Mouse (Mus musculus) heart, embryonic 16.5 days (tissue): ENCODE results near the gene Pgap1. TPM values are rescaled to one million over a fixed set of nuclear protein-coding genes. Genes with fewer than 3 reads are reported as not detected.
A peak's percentile ranks its signal among the peaks of the same experiment; 100 is the strongest.

Source experiments
- ATAC-seq: fragments of 200-750 bp; cut with Nextera tagmentation; replicated peaks from 2 replicates; pipeline ENCODE4 v1.8.0; 2017; ENCODE audit warnings: moderate number of reproducible peaks; ENCODE audit not compliant: insufficient read depth, low FRiP score; ENCODE audit errors: extremely low read depth
- H3K27ac ChIP-seq: fragments of 300-500 bp; sonication (generic); 2 replicates; pipeline ENCODE4 v1.5.1; 2014; ENCODE audit warnings: mild to moderate bottlenecking, low read length, control low read depth, moderate library complexity
- H3K27me3 ChIP-seq: fragments of 300-500 bp; sonication (generic); 2 replicates; pipeline ENCODE4 v1.6.1; 2014; ENCODE audit warnings: low read length, mixed read lengths; ENCODE audit not compliant: control insufficient read depth, insufficient read depth
- H3K36me3 ChIP-seq: fragments of 300-500 bp; sonication (generic); 2 replicates; pipeline ENCODE4 v1.6.1; 2014; ENCODE audit not compliant: control insufficient read depth, insufficient read depth
- H3K4me1 ChIP-seq: fragments of 300-500 bp; sonication (generic); 2 replicates; pipeline ENCODE4 v1.6.1; 2014; ENCODE audit warnings: low read length, mixed read lengths; ENCODE audit not compliant: control insufficient read depth, insufficient read depth
- H3K4me2 ChIP-seq: fragments of 300-500 bp; sonication (generic); 2 replicates; pipeline ENCODE4 v1.6.1; 2014; ENCODE audit warnings: low read depth, mild to moderate bottlenecking, control low read depth, low read length
- H3K4me3 ChIP-seq: fragments of 300-500 bp; sonication (generic); 2 replicates; pipeline ENCODE4 v1.5.1; 2014; ENCODE audit warnings: mild to moderate bottlenecking, control low read depth, low read length
- H3K9ac ChIP-seq: fragments of 300-500 bp; sonication (generic); 2 replicates; pipeline ENCODE4 v1.6.1; 2014; ENCODE audit warnings: low read length, control low read depth
- H3K9me3 ChIP-seq: fragments of 300-500 bp; sonication (generic); replicated peaks from 2 replicates; pipeline ENCODE4 v1.6.1; 2016; ENCODE audit warnings: low read length; ENCODE audit not compliant: control insufficient read depth
- WGBS: fragments of 180-500 bp; shearing (Covaris S2); extraction: QIAGEN DNeasy Blood & Tissue Kit; methylation state at CpG from one replicate; pipeline ENCODE4 v1.1.7; 2014; 5-methylcytosine and 5-hydroxymethylcytosine counted together
- polyA plus RNA-seq: library from polyadenylated mRNA; unstranded; fragments of >200 nt; fragmentation: Nextera tagmentation; extraction: Ambion mirVana; gene quantifications from 2 replicates; pipeline ENCODE4 v1.2.1, GENCODE M21; 2015

Gene Pgap1
- polyA plus RNA-seq, 1 experiment from 2014 or later: 2.7 TPM

GRCm38 (mm10) chr1:54585278-54585846, 27.9 kb upstream of the Pgap1 start:
- Histone ChIP-seq H3K4me3 (no peak overlapping the region), H3K9me3 (no peaks in the 10 kb centered on the region), H3K4me1 (no peaks in the 10 kb centered on the region), H3K4me2 (no peak overlapping the region), H3K9ac (no peak overlapping the region), H3K36me3 (no peaks in the 10 kb centered on the region), H3K27ac (no peak overlapping the region), H3K27me3 (no peaks in the 10 kb centered on the region)
- no peak for ATAC-seq
- WGBS: 50% methylated on average over 9 of the region's 9 CpGs

DNA sequence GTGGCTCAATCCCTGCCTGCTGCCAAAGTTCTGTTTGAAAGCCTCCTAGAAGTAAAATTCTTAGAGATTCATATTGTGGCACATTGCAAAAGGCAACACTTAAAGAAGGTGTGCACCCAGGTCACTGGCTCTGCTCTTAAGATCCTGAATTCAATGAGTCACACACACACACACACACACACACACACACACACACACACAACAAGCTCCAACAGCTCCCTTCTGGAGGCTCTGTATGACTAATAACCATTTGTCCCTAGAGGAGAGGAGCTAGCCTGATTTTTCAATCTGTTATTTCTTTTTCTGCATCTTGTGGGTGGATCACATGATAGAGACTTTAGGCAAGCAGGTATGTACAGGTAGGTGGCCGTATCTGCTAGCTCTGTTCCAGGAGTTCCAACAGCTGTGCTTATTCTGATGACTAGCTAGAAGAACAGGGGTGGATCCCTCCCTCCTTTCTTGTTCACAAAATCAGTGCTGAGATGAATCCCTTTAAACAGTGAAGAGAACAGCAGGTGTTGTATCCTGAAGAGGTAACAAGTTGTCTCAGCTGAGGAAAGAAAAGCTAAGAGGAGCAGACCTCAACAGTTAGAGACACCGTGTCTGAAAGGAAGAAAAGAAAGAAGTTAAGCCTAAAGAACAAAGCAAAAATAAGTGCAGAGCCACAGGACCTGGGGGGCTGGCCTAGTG, 27.2 kb upstream of the Pgap1 start:
- no peak overlapping the region for H3K4me3 ChIP-seq

GRCm38 (mm10) chr1:54578358-54579184, 21.1 kb upstream of the Pgap1 start:
- Histone ChIP-seq H3K4me3 (no peak overlapping the region), H3K9me3 (no peaks in the 10 kb centered on the region), H3K27me3 (no peaks in the 10 kb centered on the region), H3K27ac (no peak overlapping the region), H3K9ac (no peak overlapping the region), H3K36me3 (no peaks in the 10 kb centered on the region), H3K4me1 (no peaks in the 10 kb centered on the region), H3K4me2 (no peak overlapping the region)
- ATAC-seq: no peak
- 65% methylated on average over 8 of the region's 8 CpGs for WGBS

More for the DNA sequence above, 27.2 kb upstream of the Pgap1 start:
- no peaks in the 10 kb centered on the region for H3K27me3 ChIP-seq
- 55% methylated on average over 2 of the region's 2 CpGs for WGBS
- no peaks in the 10 kb centered on the region for H3K9me3 ChIP-seq
- H3K9ac ChIP-seq: no peak overlapping the region
- H3K4me1 ChIP-seq: no peaks in the 10 kb centered on the region
- ATAC-seq: no peak
- no peaks in the 10 kb centered on the region for H3K36me3 ChIP-seq
- H3K4me2 ChIP-seq: no peak overlapping the region
- no peak overlapping the region for H3K27ac ChIP-seq

GRCm38 (mm10) chr1:54569102-54569501, 11.6 kb upstream of the Pgap1 start:
- Histone ChIP-seq H3K4me3 (no peak overlapping the region), H3K27me3 (no peaks in the 10 kb centered on the region), H3K9me3 (no peaks in the 10 kb centered on the region), H3K9ac (no peak overlapping the region), H3K4me2 (no peak overlapping the region), H3K4me1 (no peaks in the 10 kb centered on the region), H3K36me3 (no peaks in the 10 kb centered on the region), H3K27ac (no peak overlapping the region)
- ATAC-seq: no peak
- 61% methylated on average over 2 of the region's 2 CpGs for WGBS

GRCm38 (mm10) chr1:54563923-54564322, 6.4 kb upstream of the Pgap1 start:
- no peaks in the 10 kb centered on the region for H3K36me3 ChIP-seq
- H3K4me3 ChIP-seq: no peak overlapping the region
- no peak overlapping the region for H3K9ac ChIP-seq
- no peaks in the 10 kb centered on the region for H3K27me3 ChIP-seq
- H3K4me1 ChIP-seq: no peaks in the 10 kb centered on the region
- 84% methylated on average over 6 of the region's 6 CpGs for WGBS
- ATAC-seq: no peak
- no peaks in the 10 kb centered on the region for H3K9me3 ChIP-seq
- H3K4me2 ChIP-seq: no peak overlapping the region
- no peak overlapping the region for H3K27ac ChIP-seq

DNA sequence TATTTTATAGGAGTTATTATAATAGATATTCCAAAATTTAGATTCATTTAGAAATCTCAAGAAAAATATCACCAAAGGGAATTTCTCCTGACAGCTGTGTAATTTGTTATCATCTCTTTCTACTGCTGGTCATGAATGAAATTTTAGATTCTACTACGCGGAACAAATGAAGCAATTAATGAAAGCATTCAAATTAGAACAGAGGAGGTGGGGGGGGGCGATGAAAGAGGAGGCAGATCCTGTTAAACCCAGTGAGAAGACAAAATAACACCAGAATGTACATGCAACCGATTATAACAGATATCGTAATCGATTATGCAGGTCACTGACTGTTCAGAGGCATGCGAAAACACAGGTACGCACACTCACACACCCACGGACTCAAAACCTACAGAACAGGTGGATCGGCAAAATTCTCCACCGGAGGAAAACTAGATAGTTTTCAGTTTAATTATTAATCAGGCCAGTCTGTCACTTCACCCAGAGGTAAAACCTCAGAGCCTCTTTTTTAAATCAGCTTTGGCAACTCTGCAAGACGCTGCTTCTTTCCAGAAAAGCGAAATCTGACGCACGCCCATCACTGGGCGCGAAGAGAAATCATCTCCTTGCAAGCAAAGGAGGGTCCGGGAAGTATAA, 780 bp downstream of the Pgap1 start:
- peak overlapping the region; percentile 99 for H3K4me2 ChIP-seq
- H3K4me1 ChIP-seq: no peaks in the 10 kb centered on the region
- whole genome bisulfite sequencing: 6% methylated on average over 18 of the region's 18 CpGs
- no peaks in the 10 kb centered on the region for H3K27me3 ChIP-seq
- ATAC-seq: no peak
- peak overlapping the region; percentile 76 for H3K27ac ChIP-seq
- H3K9ac ChIP-seq: peak overlapping the region; percentile 86
- H3K9me3 ChIP-seq: no peaks in the 10 kb centered on the region
- no peaks in the 10 kb centered on the region for H3K36me3 ChIP-seq
- H3K4me3 ChIP-seq: peak overlapping the region; percentile 82

DNA sequence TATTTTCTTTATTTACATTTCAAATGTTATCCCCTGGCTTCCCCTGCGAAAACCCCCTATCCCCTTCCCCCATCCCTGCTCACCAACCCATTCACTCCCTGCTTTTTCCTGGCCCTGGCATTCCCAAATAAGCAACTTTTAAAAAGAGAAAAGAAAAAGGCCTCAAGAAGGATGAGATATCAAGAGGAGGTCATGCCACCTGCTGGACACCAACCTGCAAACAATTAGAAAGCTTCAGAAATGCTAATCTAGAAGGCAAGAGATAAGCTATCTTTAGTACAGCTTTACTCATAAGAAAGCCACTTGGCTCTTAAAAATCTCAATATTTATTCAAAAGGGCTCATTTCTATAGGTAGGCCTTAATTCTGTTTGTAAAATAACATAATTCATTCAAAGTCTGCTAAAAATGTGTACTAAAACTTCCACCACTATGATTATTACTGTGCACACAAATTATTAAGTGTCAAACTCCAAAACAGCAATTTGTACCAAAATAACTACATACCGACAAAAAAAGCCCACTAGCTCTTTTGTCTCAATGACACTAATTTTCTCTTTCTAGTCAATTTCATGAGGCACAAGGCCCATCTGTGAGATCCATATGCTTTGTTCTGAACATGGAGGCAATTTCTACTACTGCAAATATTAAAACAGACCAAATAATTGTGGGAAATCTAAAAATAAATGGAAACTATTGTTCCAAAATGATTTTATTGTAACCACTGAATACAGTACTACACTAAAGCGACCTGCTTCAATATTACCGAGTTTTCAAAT, 1.9 kb downstream of the Pgap1 start:
- Histone ChIP-seq H3K27ac (no peak overlapping the region), H3K9ac (no peak overlapping the region), H3K36me3 (no peaks in the 10 kb centered on the region), H3K4me2 (no peak overlapping the region), H3K4me3 (no peak overlapping the region), H3K4me1 (no peaks in the 10 kb centered on the region), H3K27me3 (no peaks in the 10 kb centered on the region), H3K9me3 (no peaks in the 10 kb centered on the region)
- ATAC-seq: no peak
- 68% methylated on average over 4 of the region's 4 CpGs for WGBS

DNA sequence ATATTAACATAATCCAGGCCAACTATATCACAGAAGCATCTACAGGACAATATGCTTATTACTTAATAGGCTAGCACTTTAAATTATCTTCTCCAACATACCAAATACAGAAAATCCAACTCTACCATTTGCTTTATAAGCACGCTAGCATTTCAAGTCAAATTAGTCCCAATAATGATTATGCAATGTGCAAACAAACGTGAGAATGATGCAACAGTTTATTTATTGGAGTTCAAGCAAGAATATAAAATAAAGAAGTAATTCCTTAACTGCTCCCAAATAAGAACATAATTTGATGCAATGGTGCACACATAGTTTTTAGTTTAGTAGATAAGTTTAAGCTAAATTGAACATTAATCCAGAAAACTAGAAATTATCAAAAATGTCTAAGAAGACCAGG, 4.9 kb downstream of the Pgap1 start:
- H3K4me3 ChIP-seq: no peak overlapping the region
- H3K4me2 ChIP-seq: no peak overlapping the region
- no peaks in the 10 kb centered on the region for H3K27me3 ChIP-seq
- ATAC-seq: no peak
- H3K36me3 ChIP-seq: no peaks in the 10 kb centered on the region
- 86% methylated on average over 2 of the region's 2 CpGs for WGBS
- H3K9me3 ChIP-seq: no peaks in the 10 kb centered on the region
- H3K4me1 ChIP-seq: no peaks in the 10 kb centered on the region
- H3K9ac ChIP-seq: no peak overlapping the region
- H3K27ac ChIP-seq: no peak overlapping the region
